Mouse (Mus musculus): ENCODE measurements around the gene Mvb12b. TPM values are rescaled to one million over a fixed set of nuclear protein-coding genes. Genes with fewer than 3 reads are reported as not detected.

The Mvb12b gene
- total and polyA plus RNA-seq, 2 experiments from 2014 or later, result 82.8 to 141 TPM

GRCm38 (mm10) chr2:33683594-33683993 lies 204.2 kb downstream of the Mvb12b start:
- H3K27me3 ChIP-seq (ENCODE audit: insufficient read depth, low read length), result no peaks in the 10 kb centered on the region
- H3K4me1 ChIP-seq (ENCODE audit: insufficient read depth), result no peaks in the 10 kb centered on the region
- ATAC-seq (no peak; the same call in 1 of the 2 replicates), DNase-seq (no peak)
- WGBS, result 47% methylated on average over 4 of the region's 4 CpGs
- no peak overlapping the region for H3K4me3 ChIP-seq (ENCODE audit: low read depth, low read length)
- no peak overlapping the region for H3K9ac ChIP-seq
- H3K36me3 ChIP-seq (ENCODE audit: insufficient read depth), result no peaks in the 10 kb centered on the region
- H3K4me2 ChIP-seq (ENCODE audit: low read depth), result no peak overlapping the region
- no peak overlapping the region for H3K27ac ChIP-seq (ENCODE audit: low read depth, low read length)
- TF ChIP-seq CTCF (IDR thresholded peaks at IDR 0.05; ENCODE audit: low read depth), result no peak
- H3K9me3 ChIP-seq (ENCODE audit: low read length), result 0 out of 2 replicates have a peak, but pooled peaks cover 4% of the 10 kb centered on the region

GRCm38 (mm10) chr2:33683095-33683494 lies 204.7 kb downstream of the Mvb12b start:
- H3K27me3 ChIP-seq (ENCODE audit: insufficient read depth, low read length), result no peaks in the 10 kb centered on the region
- ATAC-seq, result no peak
- H3K9ac ChIP-seq, result no peak overlapping the region
- H3K27ac ChIP-seq (ENCODE audit: low read depth, low read length), result no peak overlapping the region
- WGBS, result 34% methylated on average over 6 of the region's 6 CpGs
- no peaks in the 10 kb centered on the region for H3K4me1 ChIP-seq (ENCODE audit: insufficient read depth)
- 0 out of 2 replicates have a peak, but pooled peaks cover 4% of the 10 kb centered on the region for H3K9me3 ChIP-seq (ENCODE audit: low read length)
- TF ChIP-seq CTCF (IDR thresholded peaks at IDR 0.05; ENCODE audit: low read depth), result no peak
- H3K4me2 ChIP-seq (ENCODE audit: low read depth), result no peak overlapping the region
- H3K36me3 ChIP-seq (ENCODE audit: insufficient read depth), result no peaks in the 10 kb centered on the region
- DNase-seq, result no peak
- no peak overlapping the region for H3K4me3 ChIP-seq (ENCODE audit: low read depth, low read length)

GRCm38 (mm10) chr2:33682219-33682618 lies 205.5 kb downstream of the Mvb12b start:
- Histone ChIP-seq H3K9me3 (ENCODE audit: low read length) (0 out of 2 replicates have a peak, but pooled peaks cover 2% of the 10 kb centered on the region), H3K36me3 (ENCODE audit: insufficient read depth) (no peaks in the 10 kb centered on the region), H3K27ac (ENCODE audit: low read depth, low read length) (no peak overlapping the region), H3K4me1 (ENCODE audit: insufficient read depth) (no peaks in the 10 kb centered on the region), H3K4me2 (ENCODE audit: low read depth) (no peak overlapping the region), H3K4me3 (ENCODE audit: low read depth, low read length) (no peak overlapping the region), H3K27me3 (ENCODE audit: insufficient read depth, low read length) (no peaks in the 10 kb centered on the region), H3K9ac (no peak overlapping the region)
- DNase-seq, result peak; percentile 71
- peak; percentile 34; the same call in 1 of the 2 replicates for ATAC-seq
- peak; percentile 95 for TF ChIP-seq CTCF (IDR thresholded peaks at IDR 0.05; ENCODE audit: low read depth)
- WGBS, result 10% methylated on average over 4 of the region's 4 CpGs

Other genes with a start within 250 kb of the Mvb12b start
- 0.54 and 2.0 TPM in 2 replicates for gene Lmx1b, start 247.4 kb downstream of the Mvb12b start, total RNA-seq (2014; rRNA removed)
- 0.05 and 0.24 TPM in 2 replicates for gene Lmx1b, start 247.4 kb downstream of the Mvb12b start, polyA plus RNA-seq (2015; fragmentation: Nextera tagmentation; extraction: Ambion mirVana)

Measured in forebrain, postnatal 0 days (tissue).